Mouse (Mus musculus): ENCODE results near the gene Brms1. TPM values are rescaled to one million over a fixed set of nuclear protein-coding genes. Genes with fewer than 3 reads are reported as not detected.

Brms1 gene
- polyA plus RNA-seq, 1 experiment from 2014 or later, result 56.0 TPM

DNA sequence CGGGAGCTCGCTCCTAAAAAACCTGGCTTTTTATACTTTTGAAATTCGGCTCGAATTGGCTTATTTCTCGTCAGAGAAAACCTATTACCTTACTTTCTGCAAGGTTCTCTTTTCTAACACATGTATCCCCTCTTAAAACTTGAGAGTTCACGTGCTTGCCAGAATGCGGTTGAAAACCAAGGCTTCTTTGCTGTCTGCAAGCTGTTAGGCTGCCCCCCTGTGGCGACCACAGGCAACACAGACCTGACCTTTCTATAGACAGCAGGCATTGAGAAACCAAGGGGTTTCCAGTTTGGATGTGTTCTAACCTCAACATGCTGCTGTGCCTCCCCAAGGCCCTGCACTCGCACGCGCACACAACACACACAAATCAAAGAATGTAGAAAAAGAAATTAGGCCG, 24.4 kb upstream of the Brms1 start:
- Histone ChIP-seq H3K4me3 (no peak overlapping the region), H3K4me2 (0 out of 2 replicates have a peak overlapping the region, but pooled peaks have one; percentile 0), H3K4me1 (0 out of 2 replicates have a peak, but pooled peaks cover 8% of the 10 kb centered on the region), H3K9me3 (replicated peaks) (no peaks in the 10 kb centered on the region), H3K36me3 (ENCODE audit: poor library complexity, severe bottlenecking) (no peaks in the 10 kb centered on the region), H3K27ac (no peak overlapping the region), H3K27me3 (peaks cover 6% of the 10 kb centered on the region; the same call in 1 of the 2 replicates), H3K9ac (no peak overlapping the region)
- no peak for ATAC-seq
- WGBS, result 22% methylated on average over 12 of the region's 12 CpGs

DNA sequence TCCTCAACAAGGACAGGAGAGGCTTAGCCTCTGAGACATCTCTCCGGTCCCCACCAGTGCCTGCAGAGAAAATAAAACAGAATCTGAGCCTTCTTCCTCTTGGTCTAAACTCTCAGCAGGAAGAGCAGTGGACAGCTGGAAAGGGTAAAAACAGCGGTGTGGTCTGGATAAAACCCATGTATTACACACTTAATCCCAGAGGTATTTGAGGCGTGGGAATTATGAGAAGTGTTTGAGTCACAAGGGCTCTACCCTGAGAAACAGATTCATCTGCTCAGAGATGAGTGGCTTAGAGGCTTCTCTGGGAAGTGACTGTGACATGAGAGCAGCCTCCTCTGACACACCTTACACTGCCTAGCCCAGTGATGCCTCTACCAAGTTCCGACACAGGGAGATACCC, 23.5 kb upstream of the Brms1 start:
- no peak overlapping the region for H3K4me3 ChIP-seq
- H3K9ac ChIP-seq, result no peak overlapping the region
- ATAC-seq, result no peak
- H3K27me3 ChIP-seq, result no peaks in the 10 kb centered on the region
- H3K4me2 ChIP-seq, result no peak overlapping the region
- no peaks in the 10 kb centered on the region for H3K9me3 ChIP-seq (replicated peaks)
- H3K27ac ChIP-seq, result no peak overlapping the region
- 87% methylated on average over 4 of the region's 4 CpGs for WGBS
- no peaks in the 10 kb centered on the region for H3K36me3 ChIP-seq (ENCODE audit: poor library complexity, severe bottlenecking)
- 0 out of 2 replicates have a peak, but pooled peaks cover 8% of the 10 kb centered on the region for H3K4me1 ChIP-seq

DNA sequence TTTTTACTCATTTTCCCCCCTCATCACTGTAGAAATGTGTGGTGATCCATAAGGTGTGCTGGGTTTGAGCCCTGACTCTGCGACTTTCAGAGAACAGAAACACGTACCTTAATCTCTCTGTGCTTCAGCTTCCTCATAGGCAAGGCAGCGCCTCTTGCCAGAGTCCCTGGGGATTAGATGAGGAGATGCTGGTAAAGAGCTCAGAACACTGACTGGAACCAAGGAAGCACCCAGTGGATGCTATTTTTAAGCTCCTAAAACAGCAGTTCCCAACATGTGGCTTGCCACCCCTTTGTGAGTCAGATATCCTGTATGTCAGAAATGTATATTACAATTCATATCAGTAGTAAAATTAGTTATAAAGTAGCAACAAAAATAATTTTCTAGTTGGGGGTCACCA, 23.0 kb upstream of the Brms1 start:
- Histone ChIP-seq H3K9me3 (replicated peaks) (no peaks in the 10 kb centered on the region), H3K4me3 (no peak overlapping the region), H3K27ac (no peak overlapping the region), H3K27me3 (no peaks in the 10 kb centered on the region), H3K4me1 (0 out of 2 replicates have a peak, but pooled peaks cover 8% of the 10 kb centered on the region), H3K36me3 (ENCODE audit: poor library complexity, severe bottlenecking) (no peaks in the 10 kb centered on the region), H3K4me2 (no peak overlapping the region), H3K9ac (no peak overlapping the region)
- ATAC-seq, result no peak
- WGBS, result 86% methylated on average over 3 of the region's 3 CpGs

DNA sequence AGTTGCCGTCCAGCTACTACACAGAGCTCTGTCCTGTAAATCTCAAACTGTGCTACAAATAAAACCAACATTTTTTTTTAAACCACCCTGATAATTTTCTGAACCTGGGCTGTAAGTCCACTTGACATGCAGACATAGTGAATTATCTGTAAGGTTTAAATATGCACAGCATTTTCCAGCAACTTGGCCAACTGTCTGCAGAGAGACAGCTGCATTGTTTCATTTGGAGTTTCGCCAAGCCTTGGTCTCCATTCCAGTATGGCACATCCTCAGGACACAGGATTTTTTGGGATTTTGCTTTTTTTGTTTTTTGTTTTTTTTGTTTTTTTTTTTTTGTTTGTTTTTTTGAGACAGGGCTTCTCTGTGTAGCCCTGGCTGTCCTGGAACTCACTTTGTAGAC, 19.7 kb upstream of the Brms1 start:
- Histone ChIP-seq H3K4me2 (no peak overlapping the region), H3K9me3 (replicated peaks) (no peaks in the 10 kb centered on the region), H3K9ac (no peak overlapping the region), H3K27ac (no peak overlapping the region), H3K4me3 (no peak overlapping the region), H3K27me3 (no peaks in the 10 kb centered on the region), H3K36me3 (ENCODE audit: poor library complexity, severe bottlenecking) (no peaks in the 10 kb centered on the region; the same call in 1 of the 2 replicates), H3K4me1 (peaks cover 12% of the 10 kb centered on the region; the same call in 1 of the 2 replicates)
- no peak for ATAC-seq
- 81% methylated on average over 2 of the region's 2 CpGs for WGBS

DNA sequence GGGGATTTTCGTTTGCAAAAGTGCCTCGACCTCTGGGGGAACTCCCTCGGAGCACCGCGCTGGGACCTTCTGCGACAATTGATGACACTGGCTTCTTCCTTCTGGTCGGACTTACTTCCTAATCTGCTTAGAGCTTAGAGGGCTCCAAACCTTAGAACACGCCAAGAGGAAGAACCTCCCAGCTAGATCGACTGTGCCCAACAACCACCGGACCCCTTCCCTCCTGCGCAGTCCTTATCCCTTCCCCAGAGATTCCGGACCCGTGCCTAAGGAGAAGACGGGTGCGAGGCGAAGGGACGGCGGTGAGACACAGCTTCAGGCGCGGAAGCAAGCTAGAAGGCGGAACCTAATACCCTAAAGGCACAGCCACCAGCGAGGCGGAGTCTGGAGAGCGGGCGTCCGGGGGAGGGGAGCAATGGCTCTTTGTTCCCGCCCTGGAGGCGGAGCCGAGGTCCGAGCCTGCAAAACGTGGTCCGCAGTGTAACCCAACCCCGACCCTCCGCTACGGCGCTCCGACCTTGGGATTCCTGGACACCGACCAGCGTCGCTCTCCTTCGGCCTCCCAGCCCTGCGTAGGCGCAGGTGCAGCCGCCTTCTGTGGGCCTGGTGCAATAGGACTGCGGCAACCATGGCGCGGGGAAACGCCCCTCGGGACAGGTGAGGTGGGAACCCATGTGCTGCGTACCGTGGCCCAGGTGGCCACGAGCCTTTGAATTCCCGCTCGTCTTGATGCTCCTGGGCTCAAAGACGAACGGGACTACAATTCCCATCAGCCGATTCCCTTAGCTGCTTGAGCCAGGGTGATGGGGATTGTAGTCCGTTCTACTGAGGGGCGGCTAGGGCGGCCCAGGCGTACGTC, 17.3 kb upstream of the Brms1 start, which contains the start of gene Slc29a2:
Gene Slc29a2, plus strand, starts transcription at position 240 of the 859 bp plus-strand sequence.
- Histone ChIP-seq H3K4me3 (peak within 1 kb of the TSS; percentile 64), H3K36me3 (ENCODE audit: poor library complexity, severe bottlenecking) (peaks cover 22% of the 10 kb centered on the region), H3K27me3 (no peaks in the 10 kb centered on the region), H3K27ac (peak within 1 kb of the TSS; percentile 91), H3K9ac (peak within 1 kb of the TSS; percentile 77), H3K9me3 (replicated peaks) (no peaks in the 10 kb centered on the region), H3K4me1 (peaks cover 8% of the 10 kb centered on the region; the same call in 1 of the 2 replicates), H3K4me2 (peak within 1 kb of the TSS; percentile 72)
- WGBS, result under 1% methylated on average over 62 of the region's 62 CpGs
- peak; percentile 97 for ATAC-seq

DNA sequence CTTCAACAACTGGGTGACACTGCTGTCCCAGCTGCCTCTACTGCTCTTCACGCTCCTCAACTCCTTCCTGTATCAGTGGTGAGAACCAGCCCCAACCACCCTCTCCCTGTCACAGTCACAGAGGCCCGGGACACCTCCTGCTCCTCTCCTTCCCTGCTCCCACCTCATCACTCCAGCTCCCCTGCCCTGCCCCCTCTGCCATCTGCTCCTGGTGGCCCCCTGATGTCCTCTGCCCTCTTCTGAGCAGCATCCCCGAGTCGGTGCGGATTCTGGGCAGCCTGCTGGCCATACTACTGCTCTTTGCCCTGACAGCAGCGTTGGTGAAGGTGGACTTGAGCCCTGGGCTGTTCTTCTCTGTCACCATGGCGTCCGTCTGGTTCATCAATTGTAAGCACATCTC, 15.0 kb upstream of the Brms1 start:
- Histone ChIP-seq H3K4me1 (peaks cover 8% of the 10 kb centered on the region; the same call in 1 of the 2 replicates), H3K27ac (no peak overlapping the region), H3K4me2 (no peak overlapping the region), H3K27me3 (no peaks in the 10 kb centered on the region), H3K36me3 (ENCODE audit: poor library complexity, severe bottlenecking) (peaks cover 44% of the 10 kb centered on the region), H3K4me3 (no peak overlapping the region), H3K9me3 (replicated peaks) (no peaks in the 10 kb centered on the region), H3K9ac (no peak overlapping the region)
- ATAC-seq, result no peak
- WGBS, result 95% methylated on average over 8 of the region's 8 CpGs

DNA sequence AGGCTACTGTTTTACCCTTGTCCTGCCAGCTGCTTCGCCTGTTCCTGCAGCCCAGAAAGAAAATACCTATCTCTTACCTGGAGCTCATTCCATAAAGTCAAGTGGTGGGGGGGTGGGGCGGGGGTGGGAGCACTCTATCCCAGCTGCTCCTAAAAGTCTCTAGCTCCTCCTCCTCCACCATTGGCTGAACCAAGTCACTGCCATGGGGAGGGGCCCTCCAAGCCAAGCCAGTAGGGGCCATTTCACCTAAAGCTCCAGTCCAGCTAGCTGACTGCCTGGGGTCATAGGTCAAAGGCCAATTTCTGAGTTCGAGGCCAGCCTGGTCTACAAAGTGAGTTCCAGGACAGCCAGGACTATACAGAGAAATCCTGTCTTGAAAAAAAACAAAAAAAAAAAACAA, 8.5 kb upstream of the Brms1 start:
- no peak for ATAC-seq
- Histone ChIP-seq H3K4me1 (peaks cover 7% of the 10 kb centered on the region), H3K27ac (no peak overlapping the region), H3K4me3 (no peak overlapping the region), H3K4me2 (no peak overlapping the region), H3K27me3 (no peaks in the 10 kb centered on the region), H3K36me3 (ENCODE audit: poor library complexity, severe bottlenecking) (peaks cover 45% of the 10 kb centered on the region), H3K9me3 (replicated peaks) (no peaks in the 10 kb centered on the region), H3K9ac (no peak overlapping the region)
- 83% methylated on average over 3 of the region's 3 CpGs for WGBS

DNA sequence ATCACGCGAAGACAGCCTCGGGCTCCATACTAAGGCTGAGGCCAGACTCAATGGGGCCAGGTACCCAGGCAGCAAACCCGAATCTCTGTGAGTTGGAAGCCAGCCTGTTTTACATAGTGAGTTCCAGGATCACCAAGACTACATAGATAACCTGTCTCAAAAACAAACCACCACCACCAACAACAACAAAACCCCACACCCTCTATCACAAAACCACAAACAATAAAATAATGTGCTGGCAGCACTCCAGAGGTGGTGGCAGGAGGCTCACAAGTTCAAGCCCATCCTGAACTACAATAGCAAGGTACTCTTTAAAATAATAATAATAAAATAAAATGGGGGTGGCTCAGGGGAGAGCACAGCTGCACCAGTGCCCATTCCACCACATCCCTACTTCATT, 4.6 kb upstream of the Brms1 start:
- Histone ChIP-seq H3K36me3 (ENCODE audit: poor library complexity, severe bottlenecking) (peaks cover 6% of the 10 kb centered on the region; the same call in 1 of the 2 replicates), H3K27ac (no peak overlapping the region), H3K27me3 (no peaks in the 10 kb centered on the region), H3K4me1 (peaks cover 30% of the 10 kb centered on the region), H3K9ac (no peak overlapping the region; the same call in 1 of the 2 replicates), H3K9me3 (replicated peaks) (no peaks in the 10 kb centered on the region), H3K4me3 (no peak overlapping the region), H3K4me2 (no peak overlapping the region)
- 81% methylated on average over 4 of the region's 4 CpGs for WGBS
- ATAC-seq, result no peak

DNA sequence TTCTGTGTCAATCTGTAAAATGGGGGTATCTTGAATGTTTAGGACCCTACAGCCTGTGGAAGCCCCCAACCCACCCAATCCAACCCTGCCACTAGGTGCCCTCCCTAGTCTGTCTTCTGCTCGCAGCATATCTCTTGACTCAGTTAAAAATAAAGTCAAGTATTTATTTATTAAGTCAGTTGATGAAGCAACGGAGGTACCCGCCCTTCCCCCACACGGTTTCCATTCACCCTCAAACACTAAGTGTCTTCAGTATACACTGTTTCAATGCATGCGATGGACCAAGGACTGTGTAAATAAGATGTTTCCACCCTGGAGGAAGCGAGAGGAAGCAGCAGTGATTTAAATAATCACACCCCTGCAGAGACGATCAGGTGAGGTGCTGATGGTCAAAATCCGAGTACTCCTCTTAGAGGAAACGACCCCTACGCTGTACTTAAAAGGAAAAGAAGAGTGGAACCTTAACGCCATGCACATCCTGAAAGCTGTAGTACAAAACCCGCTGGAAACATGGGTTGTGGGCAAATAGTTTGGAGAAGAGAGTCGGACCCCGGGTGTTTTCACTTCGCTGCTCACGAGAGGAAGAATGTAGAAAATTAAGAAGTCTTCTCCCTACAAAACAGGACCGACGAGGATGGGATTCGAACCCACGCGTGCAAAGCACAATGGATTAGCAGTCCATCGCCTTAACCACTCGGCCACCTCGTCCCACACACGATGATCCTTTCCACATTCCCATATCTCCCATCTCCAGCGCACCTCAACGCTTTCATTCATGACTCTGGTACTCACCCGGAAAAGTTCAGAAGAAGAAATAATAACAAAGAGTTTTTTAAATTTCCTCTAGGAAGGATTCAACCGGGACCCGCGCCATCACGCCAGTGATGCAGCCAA, 3.2 kb upstream of the Brms1 start:
- Histone ChIP-seq H3K4me3 (peak overlapping the region; percentile 97), H3K27ac (peak overlapping the region; percentile 82), H3K9me3 (replicated peaks) (no peaks in the 10 kb centered on the region), H3K27me3 (no peaks in the 10 kb centered on the region), H3K36me3 (ENCODE audit: poor library complexity, severe bottlenecking) (0 out of 2 replicates have a peak, but pooled peaks cover 5% of the 10 kb centered on the region), H3K4me2 (peak overlapping the region; percentile 100), H3K9ac (peak overlapping the region; percentile 91), H3K4me1 (peaks cover 43% of the 10 kb centered on the region)
- ATAC-seq, result peak; percentile 66
- WGBS, result 5% methylated on average over 32 of the region's 32 CpGs

DNA sequence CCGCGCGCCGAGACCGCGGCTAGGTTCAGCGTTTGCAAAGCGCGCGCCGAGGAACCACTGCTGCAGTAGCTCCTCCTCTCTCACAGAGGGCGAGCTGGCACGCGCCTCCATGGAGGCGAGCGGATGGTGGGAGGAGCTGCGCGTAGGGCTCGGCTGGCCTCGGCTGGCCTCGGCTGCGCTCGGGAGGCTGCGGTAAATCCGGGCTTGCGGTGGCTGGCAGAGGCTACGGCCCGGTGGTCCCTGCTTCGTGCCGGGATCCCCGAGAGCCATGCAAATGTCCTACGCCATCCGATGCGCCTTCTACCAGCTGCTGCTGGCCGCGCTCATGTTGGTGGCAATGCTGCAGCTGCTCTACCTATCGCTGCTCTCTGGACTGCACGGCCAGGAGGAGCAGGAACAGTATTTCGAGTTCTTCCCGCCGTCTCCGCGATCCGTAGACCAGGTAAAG, 2.4 kb upstream of the Brms1 start, which contains the start of the genes B4gat1 and AC124502.3:
Gene B4gat1, plus strand, starts transcription at position 118 of the 448 bp plus-strand sequence.
Gene AC124502.3, plus strand, starts transcription at position 183 of the 448 bp plus-strand sequence.
- Histone ChIP-seq H3K27me3 (no peaks in the 10 kb centered on the region), H3K9me3 (replicated peaks) (no peaks in the 10 kb centered on the region), H3K4me1 (peaks cover 43% of the 10 kb centered on the region), H3K4me3 (peak within 1 kb of the TSS; percentile 97), H3K27ac (peak within 1 kb of the TSS; percentile 82), H3K36me3 (ENCODE audit: poor library complexity, severe bottlenecking) (peaks cover 12% of the 10 kb centered on the region), H3K9ac (peak within 1 kb of the TSS; percentile 91), H3K4me2 (peak within 1 kb of the TSS; percentile 100)
- peak; percentile 93 for ATAC-seq
- WGBS, result under 1% methylated on average over 42 of the region's 44 CpGs

DNA sequence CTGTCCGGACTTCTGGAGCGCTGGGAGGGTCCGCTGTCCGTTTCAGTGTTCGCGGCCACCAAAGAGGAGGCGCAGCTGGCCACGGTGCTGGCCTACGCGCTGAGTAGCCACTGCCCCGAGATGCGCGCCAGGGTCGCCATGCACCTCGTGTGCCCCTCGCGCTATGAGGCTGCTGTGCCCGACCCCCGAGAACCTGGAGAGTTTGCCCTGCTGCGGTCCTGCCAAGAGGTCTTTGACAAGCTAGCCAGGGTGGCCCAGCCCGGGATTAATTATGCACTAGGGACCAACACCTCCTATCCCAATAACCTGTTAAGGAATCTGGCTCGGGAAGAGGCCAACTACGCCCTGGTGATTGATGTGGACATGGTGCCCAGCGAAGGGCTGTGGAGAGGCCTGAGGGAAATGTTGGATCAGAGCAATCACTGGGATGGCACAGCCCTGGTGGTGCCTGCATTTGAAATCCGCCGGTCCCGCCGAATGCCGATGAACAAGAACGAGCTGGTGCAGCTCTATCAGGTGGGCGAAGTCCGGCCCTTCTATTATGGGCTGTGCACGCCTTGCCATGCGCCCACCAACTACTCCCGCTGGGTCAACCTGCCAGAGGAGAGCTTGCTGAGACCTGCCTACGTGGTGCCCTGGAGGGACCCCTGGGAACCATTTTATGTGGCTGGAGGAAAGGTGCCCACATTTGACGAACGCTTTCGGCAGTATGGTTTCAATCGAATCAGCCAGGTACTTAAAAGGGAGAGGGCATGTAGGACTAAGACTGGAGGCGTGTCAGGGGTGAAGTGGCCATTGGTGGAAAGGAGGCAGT, 1.6 kb upstream of the Brms1 start:
- H3K9me3 ChIP-seq (replicated peaks), result no peaks in the 10 kb centered on the region
- peaks cover 17% of the 10 kb centered on the region for H3K36me3 ChIP-seq (ENCODE audit: poor library complexity, severe bottlenecking)
- H3K4me1 ChIP-seq, result peaks cover 43% of the 10 kb centered on the region
- peak overlapping the region; percentile 82 for H3K27ac ChIP-seq
- ATAC-seq, result peak; percentile 7; the same call in 1 of the 2 replicates
- WGBS, result 9% methylated on average over 41 of the region's 41 CpGs
- no peaks in the 10 kb centered on the region for H3K27me3 ChIP-seq
- peak overlapping the region; percentile 91 for H3K9ac ChIP-seq
- H3K4me2 ChIP-seq, result peak overlapping the region; percentile 100
- H3K4me3 ChIP-seq, result peak overlapping the region; percentile 97

Data from forebrain, embryonic 13.5 days (tissue).